Mouse (Mus musculus): Measurements from ENCODE around the gene Cyp4f18.
"Not testable (repeated sequence)": the region's sequence is repeated elsewhere in the genome, so short reads cannot be mapped to it uniquely, and the experiment has no call there.

Cyp4f18 gene

DNA sequence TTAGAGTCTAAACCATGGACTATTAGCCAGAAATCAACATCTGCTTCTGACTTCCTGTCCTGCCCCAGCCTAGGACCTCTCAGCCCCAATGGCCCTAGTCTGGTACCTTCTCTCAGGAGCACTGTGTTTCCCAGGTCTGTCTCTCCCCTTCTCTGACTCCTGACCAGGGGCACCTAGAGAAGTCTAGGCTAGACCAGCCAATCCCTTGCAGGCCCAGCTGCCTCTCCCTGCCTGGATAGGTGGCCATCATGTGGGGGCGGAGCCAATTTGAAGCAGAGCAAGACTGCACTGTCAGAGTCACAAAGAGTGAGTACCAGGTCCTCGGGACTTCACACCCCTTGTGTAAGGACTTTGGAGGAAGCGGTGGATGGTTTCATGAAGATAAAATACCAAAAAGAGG, at the start of gene Cyp4f18:
Gene Cyp4f18, minus strand, starts transcription at position 154 of the 400 bp plus-strand sequence.
- DNase-seq = no peak

DNA sequence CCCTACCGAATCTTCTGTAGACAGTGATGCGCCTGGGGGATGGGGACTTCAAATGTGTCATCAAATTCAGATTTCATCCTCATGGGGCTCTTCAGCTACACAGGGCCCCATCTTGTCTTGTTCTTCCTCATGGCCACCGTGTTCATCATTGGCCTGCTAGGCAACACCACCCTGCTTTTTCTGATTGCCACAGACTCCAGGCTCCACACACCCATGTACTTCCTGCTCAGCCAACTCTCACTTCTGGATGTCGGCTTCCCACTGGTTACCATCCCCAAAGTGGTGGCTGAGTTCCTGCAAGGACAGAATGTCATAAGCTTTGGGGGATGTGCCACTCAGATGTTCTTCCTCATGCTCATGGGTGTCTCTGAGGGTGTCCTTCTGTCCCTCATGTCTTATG, 48.2 kb upstream of the Cyp4f18 start:
- DNase-seq = not testable (repeated sequence)

DNA sequence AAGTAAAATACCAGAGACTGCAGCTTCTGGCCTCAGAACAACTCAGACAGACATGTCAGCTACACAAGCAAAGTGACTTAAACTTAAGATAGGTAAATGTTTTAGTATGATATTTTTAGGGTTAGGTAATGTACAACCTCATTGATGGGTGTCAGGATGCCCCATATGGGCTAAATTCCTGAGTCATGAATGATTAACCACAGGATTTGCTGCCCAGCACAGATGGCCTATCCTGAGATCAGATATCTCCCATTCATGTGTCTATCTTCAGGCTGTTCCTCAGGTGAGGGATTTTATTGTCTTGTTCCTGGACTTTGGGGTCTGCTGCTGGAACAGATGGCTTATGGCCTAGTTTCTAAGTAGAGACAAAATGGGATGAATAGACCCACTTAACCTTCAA, 45.2 kb upstream of the Cyp4f18 start:
- DNase-seq = not testable (repeated sequence)

DNA sequence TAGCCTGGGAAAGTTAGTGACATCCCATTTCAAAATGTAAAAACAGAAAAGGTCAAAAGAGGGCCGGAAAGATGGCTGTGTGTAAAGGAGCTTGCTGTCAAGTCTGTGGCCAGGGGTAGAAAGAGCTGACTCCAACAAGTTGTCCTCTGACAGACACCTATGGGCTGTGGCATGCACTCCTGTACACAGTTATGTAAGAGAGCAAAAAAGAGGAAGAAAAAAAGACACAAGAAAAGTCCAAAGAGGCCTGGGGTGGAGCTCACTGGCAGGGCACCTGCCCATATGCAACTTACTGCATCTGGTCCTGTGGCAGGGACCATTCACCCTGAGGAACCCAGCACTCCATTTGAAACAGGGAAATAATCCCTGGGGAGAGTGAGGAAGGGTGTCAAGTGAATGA, 33.1 kb upstream of the Cyp4f18 start:
- DNase-seq = no peak

DNA sequence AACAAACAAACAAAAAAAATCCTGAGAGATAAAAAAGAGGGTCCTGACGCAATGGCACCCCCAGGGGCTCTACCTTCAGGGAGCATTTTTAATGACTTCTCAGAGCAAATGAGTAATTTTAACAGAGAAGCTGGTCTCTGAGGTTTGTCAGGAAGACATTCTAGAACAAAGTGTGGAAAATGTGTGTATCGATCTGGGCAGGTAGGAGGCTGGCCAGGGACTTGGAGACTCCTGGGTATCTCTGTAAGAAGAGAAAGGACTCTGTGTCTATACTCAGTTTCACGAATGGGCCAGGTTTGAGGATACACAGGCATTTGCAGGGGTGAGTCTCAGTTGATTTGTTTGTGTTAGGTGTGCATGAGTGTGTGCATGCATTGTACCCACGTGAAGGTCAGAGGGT, 31.5 kb upstream of the Cyp4f18 start, which contains the start of gene Olfr372:
Gene Olfr372, plus strand, starts transcription at position 301 of the 400 bp plus-strand sequence.
- DNase-seq = not testable (repeated sequence)

DNA sequence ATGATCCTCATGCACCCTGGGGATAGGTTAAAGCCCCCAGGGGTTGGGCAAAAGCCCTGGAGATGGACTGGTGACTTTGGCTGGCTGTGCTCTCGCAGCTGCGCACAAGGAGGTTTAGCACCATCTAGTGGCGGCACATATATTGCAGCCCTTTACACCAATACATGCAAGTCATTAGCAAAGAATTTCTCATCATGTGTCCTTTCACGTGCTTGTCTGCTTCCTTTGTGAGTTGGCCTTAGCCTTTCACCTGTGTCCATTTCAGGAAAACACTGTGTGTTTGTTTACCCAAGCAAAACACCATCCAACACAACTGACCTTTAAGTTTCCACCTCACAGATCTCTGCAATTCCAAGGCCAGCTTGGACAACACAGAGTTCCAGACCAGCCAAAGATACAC, 23.5 kb upstream of the Cyp4f18 start:
- DNase-seq = peak; percentile 69

DNA sequence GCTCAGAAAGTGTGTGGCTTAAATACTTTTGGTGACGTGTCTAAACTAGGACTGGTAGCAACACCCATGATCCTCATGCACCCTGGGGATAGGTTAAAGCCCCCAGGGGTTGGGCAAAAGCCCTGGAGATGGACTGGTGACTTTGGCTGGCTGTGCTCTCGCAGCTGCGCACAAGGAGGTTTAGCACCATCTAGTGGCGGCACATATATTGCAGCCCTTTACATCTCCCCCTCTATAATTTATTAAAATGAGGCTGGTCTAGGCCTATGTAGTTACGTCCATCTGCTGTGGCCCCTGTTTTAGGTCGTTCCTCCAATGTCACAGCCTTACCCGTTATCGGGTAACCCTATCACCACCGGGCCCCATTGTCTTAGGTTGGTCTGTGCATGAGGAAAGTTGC, 15.5 kb upstream of the Cyp4f18 start:
- peak; percentile 57 for DNase-seq

DNA sequence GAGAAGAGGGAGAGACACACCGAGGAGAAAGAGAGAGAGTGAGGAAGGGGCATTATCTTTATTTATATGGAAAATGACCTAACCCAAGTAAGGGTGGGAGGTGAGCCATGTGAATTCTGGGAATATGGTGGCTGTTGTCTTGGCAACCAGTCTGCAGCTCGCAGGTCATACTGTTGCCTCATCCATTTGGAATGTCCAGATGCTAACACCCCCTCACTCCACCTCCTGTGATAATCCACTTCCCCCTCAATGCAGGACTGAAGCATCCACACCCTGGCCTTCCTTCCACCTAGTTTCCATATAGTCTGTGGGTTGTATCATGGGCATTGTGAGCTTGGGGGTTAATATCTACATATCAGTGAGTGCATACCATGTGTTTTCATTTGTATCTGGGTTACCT, 10.4 kb upstream of the Cyp4f18 start:
- DNase-seq = no peak

DNA sequence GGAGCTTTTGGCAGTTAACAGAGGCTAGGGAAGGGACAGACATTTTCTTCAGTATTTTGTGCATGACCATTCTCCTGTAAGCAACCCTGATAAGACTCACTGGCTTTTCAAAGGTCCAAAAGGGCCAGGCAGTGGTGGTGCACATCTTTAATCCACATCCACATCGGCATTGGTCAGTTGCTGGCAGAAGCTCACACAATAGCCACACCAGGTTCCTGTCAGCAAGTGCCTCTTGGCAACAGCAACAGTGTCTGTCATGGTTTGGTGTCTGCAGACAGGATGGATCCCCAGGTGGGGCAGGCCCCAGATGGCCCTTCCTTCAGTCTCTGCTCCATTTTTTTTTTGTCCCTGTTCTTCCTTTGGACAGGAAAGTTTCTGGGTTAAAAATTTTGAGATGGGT, 9.6 kb upstream of the Cyp4f18 start:
- DNase-seq = not testable (repeated sequence)

DNA sequence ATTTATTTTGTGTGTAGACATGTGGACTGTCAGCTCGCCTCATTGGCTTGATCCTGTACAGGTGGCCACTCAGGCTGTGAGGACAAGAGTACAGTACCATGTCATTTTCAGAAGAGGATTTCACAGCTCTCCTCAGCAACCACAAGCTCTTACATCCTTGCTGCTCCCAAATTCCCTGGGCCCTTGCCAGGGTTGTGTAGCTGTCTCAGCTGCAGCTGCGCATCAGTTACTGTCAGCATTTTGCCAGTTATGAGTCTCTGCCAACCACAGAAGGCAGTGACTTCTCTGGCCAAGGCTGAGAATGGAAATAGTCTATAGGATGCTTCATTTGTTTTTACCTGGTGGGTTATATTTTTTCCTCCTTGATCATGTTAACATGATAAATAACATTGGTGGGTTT, 8.7 kb upstream of the Cyp4f18 start:
- DNase-seq = no peak

DNA sequence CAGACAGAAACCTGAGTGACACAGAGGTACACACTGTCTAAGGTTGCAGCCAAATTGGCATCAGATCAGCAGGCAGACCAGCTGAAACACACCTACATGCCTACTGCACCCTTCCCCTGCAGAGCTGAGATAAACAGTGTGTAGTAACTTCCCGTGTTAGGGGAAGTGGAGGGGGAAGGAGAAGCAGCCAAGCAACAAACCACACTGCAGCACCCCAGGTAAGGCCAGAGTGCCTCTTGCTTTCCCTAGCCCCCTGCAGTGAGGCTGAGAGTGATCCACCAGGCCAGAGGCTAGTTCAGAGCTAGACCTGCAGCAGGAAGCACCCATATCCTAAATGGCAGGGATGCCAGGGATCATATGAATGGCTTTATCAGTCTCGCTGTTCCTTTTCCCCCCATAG, 7.9 kb upstream of the Cyp4f18 start:
- DNase-seq = not testable (repeated sequence)

DNA sequence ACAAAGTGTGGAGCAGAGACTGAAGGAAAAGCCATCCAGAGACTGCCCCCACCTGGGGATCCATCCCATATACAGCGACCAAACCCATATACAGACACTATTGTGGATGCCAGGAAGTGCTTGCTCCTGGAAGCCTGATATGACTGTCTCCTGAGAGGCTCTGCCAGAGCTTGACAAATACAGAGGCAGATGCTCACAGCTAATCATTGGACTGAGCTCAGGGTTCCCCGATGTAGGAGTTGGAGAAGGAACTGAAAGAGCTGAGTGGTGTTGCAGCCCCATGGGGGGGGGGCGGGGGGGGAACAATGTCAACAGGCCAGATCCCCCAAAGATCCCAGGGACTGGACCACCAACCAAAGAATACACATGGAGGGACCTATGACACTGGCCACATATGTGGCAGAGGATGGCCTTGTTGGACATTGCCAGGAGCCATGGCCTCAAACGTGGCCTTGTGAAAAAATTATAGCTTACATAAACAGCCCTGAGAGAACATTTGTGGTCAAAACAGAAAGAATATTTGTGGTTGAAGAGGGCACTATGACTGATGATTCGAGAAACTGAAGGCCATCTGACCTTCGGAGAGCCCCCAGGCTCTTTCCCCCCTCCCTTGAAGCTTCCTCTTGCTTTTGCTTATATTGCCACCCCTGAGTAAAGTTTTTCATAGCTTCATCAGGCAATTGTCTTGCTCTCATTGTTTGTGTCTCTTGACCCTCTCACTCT, 4.2 kb upstream of the Cyp4f18 start:
- not testable (repeated sequence) for DNase-seq

DNA sequence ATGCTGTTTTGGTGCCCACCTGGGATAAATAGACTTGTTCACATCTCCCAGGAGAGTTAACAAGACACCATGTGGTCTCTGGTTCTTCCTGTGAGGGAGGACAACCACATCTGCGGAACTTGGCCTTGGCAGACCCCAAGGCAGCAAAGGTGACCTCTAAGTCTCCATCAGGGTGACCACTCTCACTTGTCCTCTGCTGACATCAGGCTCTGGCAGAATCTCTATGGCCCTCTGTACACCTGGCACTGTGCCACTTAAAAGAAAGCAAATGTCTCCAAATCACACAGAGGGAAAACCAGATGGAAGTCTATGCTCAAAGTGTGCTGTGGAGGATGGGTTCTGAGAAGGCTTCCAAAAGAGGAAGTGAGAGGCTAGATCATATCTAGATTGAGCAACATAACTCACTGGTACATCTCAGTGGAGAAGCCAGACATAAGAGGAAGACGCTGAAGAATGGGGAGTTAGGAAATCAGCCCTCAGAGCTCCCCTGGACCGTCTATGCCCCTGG, 1.2 kb downstream of the Cyp4f18 start:
- no peak for DNase-seq

DNA sequence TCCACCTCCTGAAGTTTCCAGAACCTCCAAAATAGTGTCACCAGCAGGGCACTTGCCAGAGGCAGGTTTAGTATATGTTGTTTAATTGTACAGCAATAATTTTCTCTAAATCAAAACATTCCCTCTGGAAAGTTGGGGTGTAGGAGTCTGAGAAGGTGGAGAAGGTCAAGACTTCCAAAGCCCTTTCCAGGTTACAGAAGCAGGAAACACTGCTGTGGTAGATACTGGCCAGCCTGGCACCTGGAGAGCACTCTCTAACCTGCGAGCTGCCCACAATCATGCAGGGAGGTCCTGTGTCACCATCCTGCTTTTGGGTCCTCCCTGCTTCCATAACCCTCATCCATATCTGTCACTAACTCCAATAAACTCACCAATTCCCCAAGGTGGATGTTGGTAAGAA, 2.7 kb downstream of the Cyp4f18 start:
- no peak for DNase-seq

DNA sequence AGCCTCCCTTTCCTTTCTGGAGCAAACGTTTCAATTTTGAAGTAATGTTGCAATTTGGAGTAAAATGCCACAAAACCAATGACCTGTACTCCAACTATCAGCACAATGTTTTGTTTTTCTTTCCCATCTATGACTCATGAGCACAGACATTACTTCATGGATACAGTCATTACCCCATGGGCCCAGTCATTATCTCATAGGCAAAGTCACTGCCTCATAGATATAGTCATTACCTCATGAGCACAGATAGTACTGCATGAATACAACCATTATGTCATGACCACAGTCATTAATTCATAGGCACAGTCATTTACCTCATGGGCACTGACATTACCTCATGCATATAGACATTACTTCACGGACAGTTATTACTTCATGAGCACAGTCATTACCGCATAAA, 3.5 kb downstream of the Cyp4f18 start:
- no peak for DNase-seq

DNA sequence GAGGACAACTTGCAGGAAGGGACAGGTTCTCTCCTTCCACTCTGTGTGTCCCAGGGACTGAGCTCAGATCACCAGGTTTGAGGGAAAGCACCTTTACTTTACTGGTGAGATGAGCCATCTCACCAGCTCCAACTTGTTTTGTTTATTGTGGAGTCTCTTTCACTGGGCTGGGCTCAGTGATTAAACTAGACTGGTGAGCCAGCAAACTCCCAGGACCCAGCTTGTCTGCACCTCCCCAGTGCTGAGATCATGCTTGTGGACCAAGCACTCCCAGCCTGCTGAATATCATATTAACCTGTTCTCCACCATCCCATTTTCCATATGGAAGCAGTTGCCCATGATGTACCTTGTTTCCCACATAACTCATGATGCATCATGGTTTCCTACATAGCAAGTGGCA, 6.5 kb downstream of the Cyp4f18 start:
- no peak for DNase-seq

DNA sequence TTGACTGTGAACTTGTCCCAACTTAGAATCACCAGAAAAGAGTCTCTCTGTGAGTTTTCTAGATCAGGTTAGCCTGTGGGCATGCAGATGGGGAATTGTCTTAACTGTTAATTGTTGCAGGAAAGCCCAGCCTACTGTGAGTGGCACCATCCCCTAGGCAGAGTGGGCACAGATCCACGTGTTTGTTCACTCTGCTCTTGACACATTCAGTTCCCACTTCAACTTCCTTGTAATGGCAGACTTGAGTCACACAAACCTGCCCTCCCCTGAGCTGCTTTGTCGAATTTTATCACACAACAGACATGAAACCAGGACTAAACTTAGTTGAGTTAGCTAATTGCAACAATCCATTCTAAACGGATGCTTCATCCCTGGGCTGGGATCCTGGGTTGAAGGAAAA, 9.2 kb downstream of the Cyp4f18 start:
- no peak for DNase-seq

DNA sequence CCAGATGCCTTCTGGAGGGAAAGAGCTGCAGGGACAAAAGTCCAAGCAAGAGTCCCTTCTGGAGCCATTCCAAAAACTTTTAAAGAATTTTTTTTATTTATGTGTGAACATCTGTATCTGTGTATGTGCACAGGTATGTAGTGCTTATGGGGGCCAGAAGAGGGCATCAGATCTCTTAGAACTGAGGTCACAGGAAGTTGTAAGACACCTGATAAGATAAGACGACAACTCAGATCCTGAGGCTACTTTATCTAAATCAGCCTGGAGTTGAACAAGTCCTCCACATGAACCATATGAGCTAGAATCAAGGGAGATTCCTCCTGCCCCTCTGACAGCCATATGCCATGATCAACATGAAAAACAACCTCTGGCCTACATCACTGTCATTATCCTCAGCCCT, 10.0 kb downstream of the Cyp4f18 start:
- DNase-seq = no peak

DNA sequence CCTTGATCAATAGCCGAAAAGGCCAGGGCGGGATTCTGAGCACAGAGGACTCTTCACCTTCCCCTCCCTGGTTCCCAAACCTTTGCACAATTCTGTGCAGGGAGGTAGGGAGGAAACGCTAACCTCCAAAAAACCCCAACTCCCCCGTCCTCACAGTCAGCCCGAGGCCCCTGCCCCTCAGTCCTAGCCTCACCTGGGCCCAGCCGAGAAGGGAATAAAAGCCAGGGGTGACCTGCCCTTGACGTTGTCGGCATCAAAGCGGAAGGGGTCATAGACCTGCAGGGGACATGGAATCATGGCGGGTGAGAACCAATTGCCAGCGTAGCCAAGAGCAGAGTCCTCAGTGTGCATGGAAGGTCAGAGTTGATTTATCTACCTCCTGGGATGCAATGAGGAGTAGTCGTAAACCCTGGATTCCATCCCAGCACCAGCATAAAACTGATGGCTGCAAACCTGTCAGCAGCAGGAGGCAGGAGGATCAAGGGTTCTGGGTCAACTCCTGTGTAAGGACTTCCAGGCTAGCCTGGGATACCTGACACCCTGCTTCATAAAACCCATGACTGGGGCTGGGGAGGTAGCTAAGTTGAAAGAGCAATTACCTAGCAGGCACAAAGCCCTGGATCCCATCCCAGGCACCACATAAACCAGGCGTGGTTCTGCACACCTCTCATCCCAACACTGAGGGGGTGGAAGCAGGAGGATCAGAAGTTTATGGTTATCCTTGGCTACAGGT, 20.4 kb downstream of the Cyp4f18 start:
- DNase-seq = no peak

DNA sequence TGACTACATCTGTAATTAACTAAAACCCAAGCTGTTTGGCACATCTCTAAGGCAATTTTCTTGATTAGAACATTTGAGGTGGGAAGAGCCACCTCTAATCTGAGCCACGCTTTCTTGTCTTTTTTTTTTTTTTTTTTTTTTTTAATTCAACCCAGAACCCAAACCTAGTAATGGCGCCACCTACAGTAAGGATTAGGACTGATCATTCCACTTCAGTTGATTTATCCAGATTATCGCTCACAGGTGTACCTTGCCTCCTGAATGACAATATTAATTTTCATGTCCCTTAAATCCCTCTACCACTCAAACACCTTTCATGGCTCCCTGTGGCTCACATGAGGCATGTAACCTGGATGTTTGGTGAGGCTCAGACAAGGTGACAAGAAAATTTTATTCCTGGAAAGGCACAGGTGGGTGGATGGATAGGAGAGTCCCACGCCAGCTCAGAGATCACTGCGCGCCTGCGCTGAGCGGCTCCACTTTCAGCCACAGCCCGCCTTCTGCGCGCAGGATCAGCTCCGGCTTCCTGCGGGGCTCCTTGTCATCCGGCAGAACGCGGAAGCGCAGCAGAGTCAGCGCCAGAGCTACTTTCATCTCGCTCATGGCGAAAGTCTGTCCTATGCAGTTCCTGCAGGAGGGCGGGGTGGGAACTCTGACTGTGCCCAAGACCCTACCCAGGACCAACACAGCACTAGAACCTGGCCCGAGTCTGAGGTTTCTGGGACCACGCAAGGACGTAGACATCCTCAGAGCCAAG, 21.1 kb downstream of the Cyp4f18 start:
- peak; percentile 41 for DNase-seq

DNA sequence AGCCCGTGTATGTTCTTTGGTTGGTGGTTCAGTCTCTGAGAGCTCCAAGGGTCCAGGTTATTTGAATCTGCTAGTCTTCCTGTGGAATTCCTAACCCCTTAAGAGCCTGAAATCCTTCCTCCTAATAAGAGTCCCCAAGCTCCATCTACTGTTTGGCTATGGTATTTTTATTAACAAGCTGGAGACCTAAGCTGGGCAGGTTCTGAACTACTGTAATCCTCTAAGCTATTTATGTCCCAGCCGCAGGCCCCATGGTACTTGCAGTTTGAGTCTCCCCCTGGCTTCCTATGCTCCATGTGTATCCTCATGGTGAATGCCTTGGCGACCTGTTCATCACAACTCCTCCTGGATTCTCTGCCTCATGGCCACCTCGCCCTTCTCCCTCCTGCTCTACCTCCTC, 24.8 kb downstream of the Cyp4f18 start:
- DNase-seq = no peak

DNA sequence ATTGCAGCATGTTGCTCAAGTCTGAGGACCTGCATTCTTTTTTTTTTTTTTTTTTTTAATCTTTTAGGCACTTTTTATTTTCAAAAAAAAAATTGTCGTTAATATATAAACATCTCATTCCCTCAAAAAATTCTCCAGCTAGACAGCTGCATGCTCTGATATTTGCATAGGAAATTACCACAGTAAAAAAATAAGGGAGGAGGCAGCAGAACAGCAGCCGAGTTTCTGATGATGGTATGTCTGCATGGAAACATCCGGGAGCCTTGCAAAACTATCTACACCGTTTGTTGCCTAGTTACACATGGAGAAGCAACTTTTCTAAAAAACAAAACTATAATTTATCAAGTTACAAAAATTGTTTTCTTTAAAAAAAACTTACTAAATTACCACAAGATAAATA, 28.0 kb downstream of the Cyp4f18 start:
- DNase-seq = no peak

DNA sequence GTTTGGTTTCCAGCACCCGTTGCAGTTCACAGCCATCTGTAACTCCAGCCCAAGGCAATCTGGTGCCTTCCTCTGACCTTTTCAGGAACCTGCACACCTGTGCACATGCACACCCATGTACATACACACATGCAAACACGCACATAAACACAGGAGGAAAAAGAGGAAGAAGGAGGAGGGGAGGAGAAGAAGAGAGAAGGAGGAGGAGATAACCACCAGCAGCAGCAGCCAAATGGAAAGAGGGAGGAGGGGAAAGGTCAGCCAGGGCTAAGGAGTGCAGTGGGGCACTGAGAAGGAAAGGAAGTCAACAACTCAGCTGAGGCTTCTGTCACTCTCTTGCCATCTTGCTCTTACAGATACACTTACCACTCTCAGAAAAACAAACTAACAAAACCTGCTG, 28.4 kb downstream of the Cyp4f18 start:
- no peak for DNase-seq

DNA sequence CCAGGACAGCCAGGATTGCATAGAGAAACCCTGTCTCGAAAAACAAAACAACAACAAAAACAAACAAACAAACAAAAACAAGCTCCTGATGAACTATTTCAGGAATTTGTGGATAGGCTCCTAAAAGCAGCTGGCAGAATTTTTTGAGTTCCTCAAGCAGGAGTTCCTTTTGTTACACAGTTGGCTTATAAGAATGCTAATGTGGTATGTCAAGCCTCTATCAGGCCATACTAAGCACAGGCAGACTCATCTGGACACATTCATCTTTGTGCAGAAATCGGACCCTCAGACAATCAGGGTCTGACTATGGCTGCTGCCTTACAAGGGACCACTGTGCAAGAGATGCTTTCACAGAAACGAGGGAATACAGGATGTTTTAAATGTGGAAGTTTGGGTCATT, 35.2 kb downstream of the Cyp4f18 start:
- DNase-seq = no peak
